Mouse (Mus musculus): Measurements from ENCODE around the gene Nkpd1.

DNA sequence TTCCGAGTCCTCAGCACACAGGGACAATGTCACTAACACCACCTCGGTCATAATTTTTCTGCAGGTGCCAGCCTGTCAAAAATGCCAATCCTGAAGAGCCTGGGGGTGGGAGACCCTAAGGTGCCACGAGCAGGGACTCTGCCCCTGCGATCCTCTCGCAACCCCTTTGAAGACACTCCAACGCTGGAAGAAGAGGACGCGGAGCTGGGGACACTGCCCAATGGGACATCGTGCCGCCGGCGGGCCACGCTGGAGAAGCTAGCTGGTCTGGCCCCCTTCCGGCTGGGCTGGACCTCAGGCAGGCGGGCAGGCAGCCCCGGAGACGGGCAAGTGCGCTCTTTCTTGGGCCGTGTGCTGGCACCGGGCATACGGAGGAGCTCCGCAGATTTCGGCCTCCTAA, 48.2 kb upstream of the Nkpd1 start:
- TF ChIP-seq MAX (IDR thresholded peaks at IDR 0.05; ENCODE audit: low read length) (no peak), EP300 (IDR thresholded peaks at IDR 0.05; ENCODE audit: low read length) (no peak), POLR2A (IDR thresholded peaks at IDR 0.05; ENCODE audit: low read depth, low read length) (no peak), SIN3A (IDR thresholded peaks at IDR 0.05; ENCODE audit: low read length) (no peak), USF1 (IDR thresholded peaks at IDR 0.05; ENCODE audit: low read depth, low read length) (no peak), MAFK (IDR thresholded peaks at IDR 0.05; ENCODE audit: insufficient replicate concordance, low read length) (no peak), HCFC1 (IDR thresholded peaks at IDR 0.05; ENCODE audit: low read depth, low read length) (no peak), MYC (IDR thresholded peaks at IDR 0.05; ENCODE audit: low read depth, low read length) (no peak)

Data from CH12.LX (cell line).